Mouse (Mus musculus) inflammation-experienced regulatory T-cells, adult 6 months (primary cell): ENCODE measurements around the gene Mef2d. TPM values are rescaled to one million over a fixed set of nuclear protein-coding genes. Genes with fewer than 3 reads are reported as not detected.
A peak's percentile ranks its signal among the peaks of the same experiment; 100 is the strongest.

Experiments used
- ATAC-seq: one replicate; pipeline ENCODE4 v1.8.0; 2017
- polyA plus RNA-seq, 3 experiments: library from polyadenylated mRNA; unstranded; fragments of 100-300 nt; shearing (Covaris generic); gene quantifications; one replicate each; pipeline ENCODE4 v1.2.1; 2017

Mef2d gene
- polyA plus RNA-seq, 3 experiments from 2014 or later, result 16.6 to 32.0 (median 27.7) TPM

GRCm38 (mm10) chr3:88191146-88191545 is 49.0 kb downstream of the Mef2d start:
- peak; percentile 35 for ATAC-seq

- ATAC-seq, result no peak
Measured at GRCm38 (mm10) chr3:88191820-88192616, 49.8 kb downstream of the Mef2d start.

- ATAC-seq, result no peak
Measured at GRCm38 (mm10) chr3:88197741-88198504, 55.8 kb downstream of the Mef2d start.

GRCm38 (mm10) chr3:88198505-88199020 is 56.4 kb downstream of the Mef2d start:
- no peak for ATAC-seq

DNA sequence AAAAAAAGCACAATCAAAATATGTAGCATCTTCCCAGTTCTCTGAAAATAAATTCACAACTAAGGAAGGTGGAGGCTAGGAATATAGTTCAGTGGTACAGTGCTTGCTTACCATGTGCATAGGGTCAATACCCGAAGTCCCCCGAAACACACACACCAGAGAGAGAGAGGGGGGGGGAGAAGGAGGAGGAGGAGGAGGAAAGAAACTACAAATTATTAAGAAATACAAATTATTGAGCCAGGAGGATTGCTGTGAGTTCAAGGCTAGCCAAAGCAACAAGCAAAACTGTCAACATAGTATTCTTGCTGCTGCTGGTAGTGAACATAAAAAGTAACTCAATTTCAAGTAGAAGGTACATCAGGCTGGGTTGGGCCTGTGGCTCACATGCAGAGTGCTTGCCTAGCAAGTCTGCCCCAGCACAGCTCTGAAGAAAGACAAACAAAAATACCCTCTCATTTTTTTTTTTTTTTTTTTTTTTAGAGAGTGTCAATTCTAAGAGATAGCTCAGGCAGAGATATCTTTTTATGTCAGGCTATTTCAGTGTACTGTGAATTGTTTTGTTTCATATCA is 57.5 kb downstream of the Mef2d start:
- no peak for ATAC-seq

DNA sequence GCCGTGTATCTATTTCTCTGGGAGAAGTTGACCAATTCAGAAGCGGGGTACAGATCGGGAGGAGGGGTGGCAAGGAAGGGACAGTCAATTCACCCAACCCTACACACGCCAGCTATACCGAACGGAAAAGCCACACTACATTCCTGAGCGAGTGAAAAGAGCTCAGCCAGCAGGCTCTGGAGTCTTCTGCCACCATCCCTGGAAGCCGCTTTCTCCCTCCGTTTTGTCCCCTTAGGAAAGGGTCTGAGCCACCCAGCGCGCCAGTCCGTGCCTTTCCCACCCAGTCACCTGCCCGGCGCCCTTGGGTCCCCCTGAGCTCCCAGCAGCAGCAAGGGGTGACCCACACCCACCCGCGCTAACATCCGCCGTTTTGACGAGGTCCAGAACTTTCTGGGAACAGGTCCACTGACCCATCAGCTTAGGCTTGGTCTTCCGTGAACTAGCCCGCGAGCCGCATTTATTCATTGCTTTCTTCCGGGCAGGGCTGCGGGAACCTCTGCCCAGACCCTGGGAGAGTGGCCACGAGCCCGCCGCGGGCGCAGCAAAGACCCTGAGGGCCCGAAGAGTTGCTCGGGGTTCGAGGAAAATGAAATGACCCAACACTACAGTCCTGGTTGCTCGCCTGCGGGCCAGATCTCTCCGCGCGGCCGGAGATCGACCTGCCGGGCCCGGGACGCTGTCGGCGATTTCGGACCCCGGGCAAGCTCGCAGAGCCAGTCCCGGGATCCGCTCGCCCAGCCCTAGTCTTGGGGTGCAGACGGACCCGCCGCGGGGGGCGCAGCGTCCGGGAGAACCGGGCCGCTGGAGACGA is 58.2 kb downstream of the Mef2d start:
- no peak for ATAC-seq

DNA sequence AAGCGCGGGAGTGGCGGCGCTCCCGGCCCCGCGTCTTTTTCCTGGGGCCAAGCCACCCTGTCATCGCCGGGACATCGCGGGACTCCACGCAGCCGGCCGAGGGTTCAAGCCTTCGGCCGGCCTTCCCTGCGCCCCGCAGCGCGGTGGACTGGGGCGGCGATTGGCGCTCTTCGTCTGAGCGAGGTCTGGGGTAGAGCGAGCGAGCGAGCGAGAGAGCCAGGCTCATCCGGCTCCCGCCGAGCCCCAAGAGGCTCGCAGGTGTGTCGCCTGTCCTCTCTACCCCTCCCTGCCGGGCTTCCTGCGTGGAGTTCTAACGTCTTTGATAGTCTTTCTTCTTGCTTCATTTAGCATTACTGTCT is 58.8 kb downstream of the Mef2d start:
- peak; percentile 67 for ATAC-seq

DNA sequence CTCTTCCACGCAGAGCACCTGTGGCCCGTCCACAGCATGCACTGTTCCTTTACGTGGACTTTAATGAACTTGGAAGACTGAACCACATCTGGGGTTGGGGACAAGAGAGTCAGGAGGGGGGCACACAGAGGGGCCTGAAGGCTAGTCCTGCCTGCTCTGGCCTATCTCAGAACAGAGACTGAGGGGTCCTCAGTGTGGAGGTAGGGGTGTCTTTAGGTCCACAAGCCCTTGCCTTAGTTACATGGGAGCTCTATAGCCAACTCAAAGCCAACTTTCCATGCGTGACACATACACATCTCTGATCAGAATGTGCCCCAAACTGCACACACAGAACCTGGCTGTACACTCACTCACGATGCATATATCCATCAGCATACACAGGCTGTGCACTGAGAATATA is 59.5 kb downstream of the Mef2d start:
- ATAC-seq, result no peak

DNA sequence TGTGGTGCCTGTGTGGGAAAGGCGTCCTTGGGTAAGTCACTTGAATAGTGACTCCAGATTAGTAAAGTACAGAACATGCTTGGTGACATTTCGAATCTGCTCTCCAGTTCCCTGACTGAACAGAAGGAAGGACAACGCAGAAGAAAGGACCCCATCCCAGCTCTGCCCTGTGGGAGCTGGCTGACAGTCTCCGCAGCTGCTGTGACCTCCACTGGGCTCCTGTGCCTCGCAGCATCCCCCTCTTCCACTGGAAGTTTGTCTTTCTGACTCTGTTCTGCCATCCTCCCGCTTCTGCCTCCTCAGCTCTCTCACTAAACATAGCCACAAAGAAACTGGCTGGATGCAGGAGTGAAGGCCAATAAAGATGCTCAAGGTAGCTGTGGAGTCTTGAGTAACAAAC is 60.8 kb downstream of the Mef2d start:
- no peak for ATAC-seq

GRCm38 (mm10) chr3:88203456-88203855 is 61.3 kb downstream of the Mef2d start:
- no peak for ATAC-seq

- ATAC-seq, result no peak
Measured at GRCm38 (mm10) chr3:88203999-88204700, 62.0 kb downstream of the Mef2d start.

DNA sequence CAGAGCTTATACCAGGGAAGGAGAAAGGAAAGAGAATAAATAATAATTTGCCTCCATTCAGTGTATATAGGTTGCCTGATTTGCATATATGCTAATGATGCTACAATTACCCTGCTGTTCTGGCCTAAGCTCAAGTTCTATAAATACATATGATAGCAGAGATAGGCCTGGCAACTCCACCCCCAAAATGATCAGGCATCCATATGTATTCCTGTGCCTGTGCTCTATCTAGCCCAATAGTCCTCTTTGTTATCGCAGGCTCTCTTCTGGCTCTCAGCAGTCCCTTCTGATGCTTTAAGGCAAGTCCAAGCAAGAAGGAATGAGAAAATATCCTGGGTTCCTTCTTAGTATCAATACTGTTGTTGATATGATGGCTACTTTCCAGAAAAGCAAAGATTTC is 62.6 kb downstream of the Mef2d start:
- ATAC-seq, result no peak

DNA sequence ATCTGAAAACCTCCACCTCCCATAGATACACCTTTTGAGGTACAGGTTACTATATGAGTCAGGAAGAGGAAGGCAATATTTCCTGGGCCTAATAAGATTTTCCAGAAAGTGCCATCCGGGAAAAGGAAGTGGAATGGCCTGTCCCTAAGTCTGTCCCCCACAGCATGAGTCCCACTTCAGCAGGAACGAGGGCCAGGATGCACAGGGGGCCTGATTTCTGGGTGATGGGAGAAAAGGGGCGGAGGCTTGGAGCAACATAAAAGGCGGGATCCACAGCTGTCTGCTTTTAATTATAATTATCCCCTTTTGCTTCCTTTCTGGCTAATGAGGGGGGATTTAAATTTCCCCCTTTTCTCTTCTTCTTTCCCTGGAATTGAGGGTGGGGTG is 63.0 kb downstream of the Mef2d start:
- no peak for ATAC-seq

DNA sequence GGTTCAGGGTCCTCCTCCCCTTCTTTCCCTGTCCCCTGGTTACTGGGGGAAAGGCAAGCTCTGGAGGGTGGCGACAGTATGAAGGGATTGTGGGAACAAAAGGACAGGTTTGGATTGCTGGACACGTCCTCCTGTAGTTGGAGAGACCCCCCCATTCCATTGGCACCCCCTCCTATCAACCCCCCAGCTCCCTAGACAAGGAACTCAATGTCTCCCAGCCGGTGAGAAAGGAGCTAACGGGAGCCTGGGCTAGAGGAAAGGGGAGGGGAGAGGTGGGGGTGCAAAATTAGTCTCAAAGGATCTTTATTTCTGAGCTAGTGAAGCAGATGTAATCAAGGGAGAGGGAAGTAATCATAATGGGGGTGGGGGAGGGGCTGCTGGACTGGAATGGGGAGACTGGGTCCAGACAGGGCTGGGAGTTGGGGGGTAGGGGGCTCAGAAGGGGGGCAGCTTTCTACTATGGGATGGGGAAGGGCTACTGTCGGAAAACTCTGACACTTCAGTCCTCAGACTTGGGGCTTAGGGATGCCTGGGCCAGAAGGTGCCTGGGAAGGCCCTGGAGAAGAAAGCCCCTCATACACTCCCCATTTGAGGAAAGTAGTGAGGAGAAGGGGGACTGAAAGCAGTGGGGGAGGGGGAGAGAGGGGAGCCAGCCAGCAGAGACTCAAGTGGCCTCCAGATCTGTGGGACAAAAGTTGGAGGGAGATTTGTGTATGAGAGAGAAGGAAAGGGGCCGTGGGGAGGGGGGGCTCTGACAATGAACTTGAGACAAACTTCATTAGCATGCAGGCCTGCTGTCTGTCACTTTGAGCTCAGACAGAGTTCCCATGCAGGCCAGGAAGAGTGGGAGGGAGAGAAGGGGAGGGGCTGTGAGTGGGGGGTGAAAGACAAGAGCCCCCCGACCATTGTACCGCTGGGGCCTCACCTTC is 63.7 kb downstream of the Mef2d start:
- ATAC-seq, result no peak

GRCm38 (mm10) chr3:88206500-88206899 is 64.3 kb downstream of the Mef2d start:
- ATAC-seq, result no peak

- no peak for ATAC-seq
Measured at GRCm38 (mm10) chr3:88206901-88207371, 64.8 kb downstream of the Mef2d start.

GRCm38 (mm10) chr3:88207451-88208100 is 65.4 kb downstream of the Mef2d start:
- no peak for ATAC-seq

DNA sequence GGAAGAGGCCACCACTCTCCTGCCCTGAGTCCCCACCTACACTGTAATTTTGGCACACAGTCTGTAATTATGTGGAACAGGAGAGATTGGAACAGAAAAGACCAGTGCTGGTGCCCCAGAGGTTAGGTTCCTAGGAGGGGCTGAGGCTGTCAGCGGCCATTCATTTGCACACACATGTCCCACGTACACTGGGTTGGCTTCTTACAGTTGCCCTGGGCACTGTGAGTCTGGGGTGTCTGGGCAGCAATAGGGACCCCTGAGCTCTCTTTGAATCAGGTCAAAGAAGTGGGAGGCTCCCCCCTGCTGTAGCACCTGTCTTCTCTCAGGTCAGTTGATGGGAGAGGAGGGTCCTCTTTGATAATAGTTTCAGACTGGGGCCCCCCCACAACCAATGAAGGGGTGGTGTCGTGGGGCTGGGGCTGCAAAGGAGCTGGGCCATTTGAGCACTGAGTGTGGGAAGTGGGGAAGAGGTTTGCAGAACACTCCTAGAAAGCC is 66.1 kb downstream of the Mef2d start:
- no peak for ATAC-seq

DNA sequence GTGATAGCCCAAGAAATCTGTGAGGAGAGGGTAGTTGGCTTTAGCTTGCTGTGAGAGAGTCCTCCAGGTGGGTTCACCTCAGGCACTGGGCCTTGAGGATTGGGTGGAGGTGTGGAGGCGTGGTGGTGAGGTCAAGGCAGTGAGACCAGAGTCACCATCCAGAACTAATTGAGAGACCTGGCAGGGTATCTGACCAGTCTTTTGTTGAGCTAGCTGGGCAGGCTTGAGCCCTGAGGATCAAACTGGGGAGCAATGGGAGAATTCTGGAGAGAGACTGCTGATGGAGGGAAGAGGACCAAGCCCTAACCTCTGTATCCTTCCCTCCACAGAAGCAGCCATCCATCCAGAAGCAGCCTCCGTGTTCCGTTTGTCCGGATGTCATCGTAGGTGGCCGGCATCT is 67.1 kb downstream of the Mef2d start:
- no peak for ATAC-seq

GRCm38 (mm10) chr3:88210121-88210520 is 67.9 kb downstream of the Mef2d start:
- ATAC-seq, result no peak
